Mouse (Mus musculus): ENCODE data around the gene Irf7. TPM values are rescaled to one million over a fixed set of nuclear protein-coding genes. Genes with fewer than 3 reads are reported as not detected.

Irf7 gene
- polyA plus RNA-seq, 1 experiment from 2014 or later, result 11.3 TPM

DNA sequence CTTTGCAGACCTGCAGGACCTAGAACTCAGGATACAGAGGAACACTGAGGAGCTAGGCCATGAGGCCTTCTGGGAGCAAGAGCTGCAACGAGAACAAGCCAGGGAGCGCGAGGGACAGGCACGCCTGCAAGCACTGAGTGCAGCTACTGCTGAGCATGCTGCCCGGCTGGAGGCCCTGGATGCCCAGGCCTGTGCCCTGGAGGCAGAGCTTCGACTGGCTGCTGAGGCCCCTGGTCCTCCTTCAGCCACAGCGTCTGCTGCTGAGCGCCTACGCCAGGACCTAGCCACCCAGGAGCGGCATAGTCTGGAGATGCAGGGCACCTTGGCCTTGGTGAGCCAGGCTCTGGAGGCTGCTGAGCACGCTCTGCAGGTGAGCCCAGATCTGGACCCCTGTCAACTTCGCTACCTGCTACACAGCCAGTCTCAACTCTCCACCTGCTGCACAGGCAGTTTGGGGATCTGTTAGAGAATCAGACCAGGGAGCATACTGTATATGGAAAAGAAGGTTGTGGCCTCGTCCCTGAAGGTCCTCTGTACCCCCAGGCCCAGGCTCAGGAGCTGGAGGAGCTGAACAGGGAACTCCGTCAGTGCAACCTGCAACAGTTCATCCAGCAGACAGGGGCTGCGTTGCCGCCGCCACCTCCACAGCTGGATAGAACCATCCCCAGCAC lies 48.8 kb downstream of the Irf7 start:
- H3K9ac ChIP-seq (ENCODE audit: low read length), result peak overlapping the region; percentile 43
- H3K4me2 ChIP-seq (replicated peaks; ENCODE audit: low read depth), result peak overlapping the region; percentile 95
- ATAC-seq (ENCODE audit: low FRiP score, low TSS enrichment) (no peak), DNase-seq (ENCODE audit: low spot score) (no peak)
- H3K9me3 ChIP-seq (ENCODE audit: control insufficient read depth, low read length), result no peaks in the 10 kb centered on the region
- H3K36me3 ChIP-seq (ENCODE audit: control insufficient read depth, insufficient read depth, low read length), result no peaks in the 10 kb centered on the region
- WGBS, result 74% methylated on average over 17 of the region's 17 CpGs
- peak overlapping the region; percentile 26 for H3K27ac ChIP-seq (replicated peaks)
- peaks cover 12% of the 10 kb centered on the region for H3K4me1 ChIP-seq (replicated peaks; ENCODE audit: control insufficient read depth, insufficient read depth)
- H3K27me3 ChIP-seq (ENCODE audit: control insufficient read depth, insufficient read depth, low read length), result no peaks in the 10 kb centered on the region
- TF ChIP-seq CTCF (IDR thresholded peaks at IDR 0.05; ENCODE audit: low read depth) (no peak), EP300 (optimal IDR thresholded peaks at IDR 0.05) (no peak)
- H3K4me3 ChIP-seq (ENCODE audit: low read depth, low read length), result peak overlapping the region; percentile 60

DNA sequence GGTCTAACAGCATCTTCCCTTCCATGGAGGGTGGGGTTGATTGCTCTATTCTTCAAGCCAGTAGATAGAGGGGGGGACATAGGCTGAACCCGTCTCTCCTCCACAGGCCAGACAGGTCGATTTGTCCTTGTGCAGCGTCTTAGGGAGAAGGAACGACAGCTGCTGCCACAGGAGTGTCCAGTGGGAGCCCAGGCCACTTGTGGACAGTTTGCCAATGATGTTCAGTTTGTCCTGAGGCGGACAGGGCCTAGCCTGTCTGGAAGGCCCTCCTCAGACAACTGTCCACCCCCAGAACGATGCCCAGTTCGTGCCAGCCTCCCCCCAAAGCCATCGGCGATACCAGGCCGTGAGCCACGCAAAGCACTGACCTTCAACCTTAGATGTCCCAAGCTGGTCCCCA lies 49.4 kb downstream of the Irf7 start:
- Histone ChIP-seq H3K4me2 (replicated peaks; ENCODE audit: low read depth) (peak overlapping the region; percentile 95), H3K27me3 (ENCODE audit: control insufficient read depth, insufficient read depth, low read length) (no peaks in the 10 kb centered on the region), H3K9ac (ENCODE audit: low read length) (peak overlapping the region; percentile 45; the same call in 1 of the 2 replicates), H3K4me1 (replicated peaks; ENCODE audit: control insufficient read depth, insufficient read depth) (peaks cover 6% of the 10 kb centered on the region), H3K27ac (replicated peaks) (peak overlapping the region; percentile 26), H3K9me3 (ENCODE audit: control insufficient read depth, low read length) (no peaks in the 10 kb centered on the region), H3K36me3 (ENCODE audit: control insufficient read depth, insufficient read depth, low read length) (no peaks in the 10 kb centered on the region), H3K4me3 (ENCODE audit: low read depth, low read length) (peak overlapping the region; percentile 60)
- DNase-seq (ENCODE audit: low spot score) (no peak), ATAC-seq (ENCODE audit: low FRiP score, low TSS enrichment) (no peak)
- WGBS, result 68% methylated on average over 11 of the region's 11 CpGs
- TF ChIP-seq CTCF (IDR thresholded peaks at IDR 0.05; ENCODE audit: low read depth), result no peak
- TF ChIP-seq EP300 (optimal IDR thresholded peaks at IDR 0.05), result no peak

DNA sequence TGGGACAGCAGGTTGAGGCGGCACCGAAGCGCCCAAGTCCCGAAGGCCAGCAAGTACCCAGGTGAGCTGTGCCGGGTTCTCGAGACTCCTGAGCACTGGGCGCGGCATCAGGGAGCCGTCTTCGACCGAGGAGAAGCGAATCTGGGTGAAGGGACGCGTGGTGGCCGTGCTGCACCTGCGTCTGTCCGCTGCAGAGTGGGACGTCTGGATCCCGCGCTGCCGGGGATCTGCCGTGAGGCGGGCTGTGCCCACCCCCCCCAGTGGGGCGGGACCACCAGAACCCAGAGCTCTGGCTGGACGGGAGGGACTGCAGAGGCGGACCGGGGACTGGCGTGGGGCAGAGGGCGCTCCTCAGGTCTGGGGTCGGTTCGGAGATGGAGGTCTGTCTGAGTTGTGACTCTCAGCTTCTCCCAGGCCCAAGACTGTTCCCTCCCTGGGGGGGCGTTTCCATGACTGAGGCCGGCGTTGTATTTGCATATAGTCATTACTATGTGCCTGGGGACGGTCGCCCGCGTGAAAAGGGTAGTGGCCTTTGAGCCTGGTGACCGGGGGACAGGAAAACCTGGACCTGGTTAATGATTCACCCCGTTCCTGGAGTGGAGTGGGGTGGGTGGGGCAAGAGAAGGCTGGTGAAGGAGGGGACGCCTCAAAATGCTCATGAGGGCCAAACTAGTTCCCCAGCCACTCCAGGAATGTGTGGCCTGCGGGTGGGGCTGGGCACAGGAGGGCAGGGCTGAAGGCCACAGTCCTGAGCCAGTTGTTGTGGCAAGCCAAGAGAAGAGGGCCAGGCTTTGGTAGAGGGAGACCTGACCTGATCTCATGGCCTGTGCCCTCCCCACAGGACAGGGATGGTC lies 50.2 kb downstream of the Irf7 start:
- peak; percentile 81 for ATAC-seq (ENCODE audit: low FRiP score, low TSS enrichment)
- Histone ChIP-seq H3K27me3 (ENCODE audit: control insufficient read depth, insufficient read depth, low read length) (no peaks in the 10 kb centered on the region), H3K4me2 (replicated peaks; ENCODE audit: low read depth) (peak overlapping the region; percentile 95), H3K9ac (ENCODE audit: low read length) (peak overlapping the region; percentile 79), H3K4me3 (ENCODE audit: low read depth, low read length) (peak overlapping the region; percentile 60), H3K4me1 (replicated peaks; ENCODE audit: control insufficient read depth, insufficient read depth) (peaks cover 6% of the 10 kb centered on the region), H3K27ac (replicated peaks) (peak overlapping the region; percentile 98), H3K9me3 (ENCODE audit: control insufficient read depth, low read length) (no peaks in the 10 kb centered on the region), H3K36me3 (ENCODE audit: control insufficient read depth, insufficient read depth, low read length) (no peaks in the 10 kb centered on the region)
- WGBS, result under 1% methylated on average over 40 of the region's 42 CpGs
- TF ChIP-seq EP300 (optimal IDR thresholded peaks at IDR 0.05), result peak; percentile 41
- TF ChIP-seq CTCF (IDR thresholded peaks at IDR 0.05; ENCODE audit: low read depth), result peak; percentile 17; the same call in 1 of the 2 replicates
- DNase-seq (ENCODE audit: low spot score), result peak; percentile 95

DNA sequence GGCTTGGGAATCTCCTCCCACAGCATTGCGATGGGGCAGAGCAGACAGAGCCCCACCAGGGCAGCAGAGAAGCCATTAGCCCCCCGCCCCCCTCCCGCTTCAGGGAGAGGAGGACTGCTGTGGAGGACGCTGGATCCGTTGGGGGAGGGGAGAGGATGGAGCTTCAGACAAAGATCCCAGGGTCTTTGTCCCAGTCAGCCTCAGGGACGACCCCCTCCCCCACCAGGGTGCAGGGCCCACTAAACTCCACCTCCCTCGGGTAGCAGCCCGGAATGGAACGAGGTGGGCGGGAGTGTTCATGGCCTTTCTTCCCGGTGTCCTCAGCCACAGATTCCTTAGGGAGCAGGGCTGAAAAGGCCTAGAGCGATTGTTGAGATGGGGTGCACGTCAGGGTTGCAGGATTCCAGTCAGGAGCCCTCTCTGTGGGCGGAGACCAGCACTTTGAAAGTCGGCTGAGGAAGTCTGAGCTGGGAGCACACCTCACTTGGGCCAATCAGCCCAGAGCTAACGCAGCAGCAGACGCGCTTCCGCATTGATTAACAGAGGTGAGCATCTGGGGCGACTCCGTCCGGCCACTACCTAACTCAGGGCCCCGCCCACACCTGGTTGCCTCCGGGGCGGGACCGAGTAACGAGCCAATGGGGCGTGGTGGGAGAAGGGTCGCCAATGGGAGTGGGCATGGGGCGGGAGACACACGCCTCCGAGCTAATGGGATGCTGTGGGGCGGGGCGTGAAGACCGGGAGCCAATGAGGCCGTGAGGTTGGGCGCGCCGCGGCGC lies 51.0 kb downstream of the Irf7 start, which contains the start of gene Rassf7:
TSS of gene Rassf7 (plus strand) at position 760 of the 779 bp plus-strand sequence.
- Histone ChIP-seq H3K27ac (replicated peaks) (peak within 1 kb of the TSS; percentile 98), H3K27me3 (ENCODE audit: control insufficient read depth, insufficient read depth, low read length) (no peaks in the 10 kb centered on the region), H3K9me3 (ENCODE audit: control insufficient read depth, low read length) (no peaks in the 10 kb centered on the region), H3K9ac (ENCODE audit: low read length) (peak within 1 kb of the TSS; percentile 79), H3K4me1 (replicated peaks; ENCODE audit: control insufficient read depth, insufficient read depth) (peaks cover 2% of the 10 kb centered on the region), H3K4me3 (ENCODE audit: low read depth, low read length) (peak within 1 kb of the TSS; percentile 60), H3K36me3 (ENCODE audit: control insufficient read depth, insufficient read depth, low read length) (no peaks in the 10 kb centered on the region), H3K4me2 (replicated peaks; ENCODE audit: low read depth) (peak within 1 kb of the TSS; percentile 95)
- TF ChIP-seq EP300 (optimal IDR thresholded peaks at IDR 0.05) (no peak), CTCF (IDR thresholded peaks at IDR 0.05; ENCODE audit: low read depth) (no peak)
- ATAC-seq (ENCODE audit: low FRiP score, low TSS enrichment) (peak; percentile 90), DNase-seq (ENCODE audit: low spot score) (peak; percentile 100)
- WGBS, result under 1% methylated on average over 37 of the region's 41 CpGs

DNA sequence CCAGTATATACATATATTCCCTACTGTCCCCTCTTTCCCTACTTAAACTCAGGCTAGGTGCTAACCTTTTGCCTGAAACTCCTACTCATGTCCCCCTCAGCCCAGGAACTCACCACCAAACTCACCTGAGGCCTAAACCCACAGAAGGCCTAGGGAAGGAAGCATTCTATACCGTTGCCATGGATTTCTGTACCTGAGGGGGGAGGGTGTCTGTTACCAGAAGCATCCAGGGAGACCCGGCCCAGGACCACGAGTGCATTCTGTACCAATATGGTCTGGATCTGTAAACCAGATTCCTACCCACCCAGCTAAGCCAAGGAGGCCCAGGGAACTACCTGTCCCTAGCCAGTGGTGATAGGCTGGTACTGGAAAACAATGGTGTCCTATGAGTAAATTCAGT lies 52.0 kb downstream of the Irf7 start:
- H3K4me3 ChIP-seq (ENCODE audit: low read depth, low read length), result no peak overlapping the region
- no peaks in the 10 kb centered on the region for H3K9me3 ChIP-seq (ENCODE audit: control insufficient read depth, low read length)
- H3K27ac ChIP-seq (replicated peaks), result peak overlapping the region; percentile 76
- DNase-seq (ENCODE audit: low spot score), result no peak
- ATAC-seq (ENCODE audit: low FRiP score, low TSS enrichment), result no peak
- H3K36me3 ChIP-seq (ENCODE audit: control insufficient read depth, insufficient read depth, low read length), result no peaks in the 10 kb centered on the region
- H3K9ac ChIP-seq (ENCODE audit: low read length), result no peak overlapping the region
- no peak overlapping the region for H3K4me2 ChIP-seq (replicated peaks; ENCODE audit: low read depth)
- no peaks in the 10 kb centered on the region; the same call in none of the 2 replicates for H3K4me1 ChIP-seq (replicated peaks; ENCODE audit: control insufficient read depth, insufficient read depth)
- H3K27me3 ChIP-seq (ENCODE audit: control insufficient read depth, insufficient read depth, low read length), result no peaks in the 10 kb centered on the region
- WGBS, result 60% methylated on average over 3 of the region's 3 CpGs
- no peak for TF ChIP-seq CTCF (IDR thresholded peaks at IDR 0.05; ENCODE audit: low read depth)
- no peak for TF ChIP-seq EP300 (optimal IDR thresholded peaks at IDR 0.05)

Measured in stomach, postnatal 0 days (tissue).